Mouse (Mus musculus) megakaryocyte-erythroid progenitor cell, adult 5-6 weeks (primary cell): ENCODE data around the gene Pak1. TPM values are rescaled to one million over a fixed set of nuclear protein-coding genes. Genes with fewer than 3 reads are reported as not detected.

Source experiments
- total RNA-seq, 2 experiments: library from RNA; stranded (forward) in 1 of 2; stranded (reverse) in 1 of 2; fragments of 200-1000, 215-1000 nt in 1 of 2; fragments of >200 nt in 1 of 2; fragmentation: Nextera tagmentation in 1 of 2; gene quantifications; 2 replicates each; pipeline ENCODE4 v1.2.3; 2014 to 2017

The Pak1 gene
- total RNA-seq, 2 experiments from 2014 or later, result 6.9 to 13.9 TPM

Other genes with a start within 250 kb of the Pak1 start
- 10.9 and 15.9 TPM in 2 replicates for gene Aamdc, start 209.0 kb upstream of the Pak1 start, total RNA-seq (2014; fragmentation: Nextera tagmentation)
- 36.3 and 43.2 TPM in 2 replicates for gene Aamdc, start 209.0 kb upstream of the Pak1 start, total RNA-seq (2017)
- gene Rsf1, start 208.7 kb upstream of the Pak1 start, total RNA-seq (2014; fragmentation: Nextera tagmentation), result 21.4 and 24.5 TPM in 2 replicates
- gene Rsf1, start 208.7 kb upstream of the Pak1 start, total RNA-seq (2017), result 25.9 and 50.3 TPM in 2 replicates
- 118 and 121 TPM in 2 replicates for gene Clns1a, start 91.9 kb upstream of the Pak1 start, total RNA-seq (2014; fragmentation: Nextera tagmentation)
- gene Clns1a, start 91.9 kb upstream of the Pak1 start, total RNA-seq (2017), result 181 and 238 TPM in 2 replicates
- 16.4 and 23.0 TPM in 2 replicates for gene Aqp11, start 50.3 kb upstream of the Pak1 start, total RNA-seq (2014; fragmentation: Nextera tagmentation)
- gene Aqp11, start 50.3 kb upstream of the Pak1 start, total RNA-seq (2017), result 6.9 and 8.5 TPM in 2 replicates
- gene Gdpd4, start 131.4 kb downstream of the Pak1 start, total RNA-seq (2014; fragmentation: Nextera tagmentation), result not detected in 2 replicates
- gene Gdpd4, start 131.4 kb downstream of the Pak1 start, total RNA-seq (2017), result not detected in 2 replicates